Mouse (Mus musculus) embryonic fibroblast, embryonic 13.5 days (primary cell): Measurements from ENCODE around the gene Eml6. TPM values are rescaled to one million over a fixed set of nuclear protein-coding genes. Genes with fewer than 3 reads are reported as not detected.
"Not testable (repeated sequence)": the region's sequence is repeated elsewhere in the genome, so short reads cannot be mapped to it uniquely, and the experiment has no call there.

ENCODE experiments used
- H3K27ac ChIP-seq: 2 replicates; pipeline ENCODE4 v1.5.1; 2012; ENCODE audit warnings: low read length, control low read depth, inconsistent platforms; ENCODE audit not compliant: insufficient read depth
- H3K4me1 ChIP-seq: 2 replicates; pipeline ENCODE4 v1.6.1; 2011; ENCODE audit warnings: low read length; ENCODE audit not compliant: control insufficient read depth, insufficient read depth
- H3K4me3 ChIP-seq: 2 replicates; pipeline ENCODE4 v1.5.1; 2011; ENCODE audit warnings: mild to moderate bottlenecking, control low read depth, low read length; ENCODE audit not compliant: insufficient read depth
- CTCF ChIP-seq: IDR thresholded peaks from 2 replicates; pipeline ENCODE4 v1.5.1; 2011; ENCODE audit warnings: mild to moderate bottlenecking, control low read depth, low read length, moderate library complexity, borderline replicate concordance; ENCODE audit not compliant: insufficient read depth
- POLR2A ChIP-seq: IDR thresholded peaks from 2 replicates; pipeline ENCODE4 v1.6.1; 2011; ENCODE audit warnings: low read depth, mild to moderate bottlenecking, control low read depth, low read length, moderate library complexity
- polyA plus RNA-seq: library from polyadenylated mRNA; stranded (reverse); fragments of >200 nt; gene quantifications from 2 replicates; pipeline ENCODE4 v1.2.4, GENCODE M21; 2011; ENCODE audit warnings: low read depth; ENCODE audit not compliant: missing spikeins, insufficient read length

Eml6 gene
- polyA plus RNA-seq, 1 experiment: 1.3 TPM

- H3K4me1 ChIP-seq: no peaks in the 10 kb centered on the region
- H3K4me3 ChIP-seq: no peak overlapping the region
- TF ChIP-seq CTCF (no peak), POLR2A (no peak)
- no peak overlapping the region for H3K27ac ChIP-seq
Measured at GRCm38 (mm10) chr11:29909330-29909729, 116.5 kb downstream of the Eml6 start.

DNA sequence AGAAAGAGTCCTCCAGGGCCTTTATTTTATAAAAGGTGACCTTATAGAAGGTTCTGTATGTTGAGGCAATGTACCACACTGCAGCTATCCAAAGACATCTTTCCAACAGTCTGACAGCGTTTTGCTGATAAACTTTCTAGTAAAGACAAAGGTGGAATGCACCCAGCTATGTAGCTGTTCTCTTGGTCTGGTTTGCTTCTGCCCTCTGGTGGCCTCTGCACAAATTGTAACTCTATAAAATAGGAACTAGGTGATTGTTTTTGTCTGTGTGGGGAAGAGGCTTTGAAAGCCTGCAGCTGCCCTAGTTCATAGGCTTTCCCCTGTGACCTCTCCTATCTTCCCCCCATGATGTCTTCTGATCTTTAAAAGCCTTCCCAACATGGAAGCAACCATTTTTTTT lies 140.7 kb downstream of the Eml6 start:
- H3K27ac ChIP-seq: no peak overlapping the region
- peaks cover 6% of the 10 kb centered on the region; the same call in 1 of the 2 replicates for H3K4me1 ChIP-seq
- no peak overlapping the region for H3K4me3 ChIP-seq
- TF ChIP-seq CTCF (peak; percentile 27; the same call in 1 of the 2 replicates), POLR2A (no peak)

GRCm38 (mm10) chr11:29884355-29884754 lies 141.5 kb downstream of the Eml6 start:
- peaks cover 6% of the 10 kb centered on the region; the same call in 1 of the 2 replicates for H3K4me1 ChIP-seq
- H3K4me3 ChIP-seq: no peak overlapping the region
- no peak for TF ChIP-seq CTCF
- no peak for TF ChIP-seq POLR2A
- peak overlapping the region; percentile 92 for H3K27ac ChIP-seq

GRCm38 (mm10) chr11:29883024-29883423 lies 142.8 kb downstream of the Eml6 start:
- Histone ChIP-seq H3K27ac (peak overlapping the region; percentile 86), H3K4me3 (no peak overlapping the region), H3K4me1 (peaks cover 9% of the 10 kb centered on the region)
- TF ChIP-seq POLR2A (no peak), CTCF (no peak)

DNA sequence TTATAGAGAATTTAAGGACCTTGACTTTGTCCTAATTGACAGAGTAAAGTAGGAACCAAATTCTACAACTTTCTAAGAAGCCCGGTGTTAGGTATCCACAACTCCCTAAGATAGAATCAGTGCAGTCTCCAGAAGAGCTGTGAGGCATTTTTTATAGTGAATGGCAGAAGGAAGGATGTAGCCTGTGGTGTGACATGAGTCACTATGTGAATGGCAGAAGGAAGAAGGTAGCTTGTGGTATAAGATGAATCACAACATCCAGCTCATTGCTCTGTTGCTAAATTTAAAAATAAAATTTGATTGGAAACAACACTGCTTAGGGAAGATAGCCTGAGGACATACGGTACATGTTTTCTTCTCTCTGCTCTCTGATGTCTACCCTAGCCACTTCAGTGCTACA lies 146.2 kb downstream of the Eml6 start:
- H3K4me3 ChIP-seq: no peak overlapping the region
- peaks cover 9% of the 10 kb centered on the region for H3K4me1 ChIP-seq
- H3K27ac ChIP-seq: peak overlapping the region; percentile 70; the same call in 1 of the 2 replicates
- no peak for TF ChIP-seq POLR2A
- no peak for TF ChIP-seq CTCF

GRCm38 (mm10) chr11:29877981-29878380 lies 147.9 kb downstream of the Eml6 start:
- Histone ChIP-seq H3K27ac (no peak overlapping the region), H3K4me1 (peaks cover 3% of the 10 kb centered on the region), H3K4me3 (no peak overlapping the region)
- TF ChIP-seq POLR2A (no peak), CTCF (no peak)

DNA sequence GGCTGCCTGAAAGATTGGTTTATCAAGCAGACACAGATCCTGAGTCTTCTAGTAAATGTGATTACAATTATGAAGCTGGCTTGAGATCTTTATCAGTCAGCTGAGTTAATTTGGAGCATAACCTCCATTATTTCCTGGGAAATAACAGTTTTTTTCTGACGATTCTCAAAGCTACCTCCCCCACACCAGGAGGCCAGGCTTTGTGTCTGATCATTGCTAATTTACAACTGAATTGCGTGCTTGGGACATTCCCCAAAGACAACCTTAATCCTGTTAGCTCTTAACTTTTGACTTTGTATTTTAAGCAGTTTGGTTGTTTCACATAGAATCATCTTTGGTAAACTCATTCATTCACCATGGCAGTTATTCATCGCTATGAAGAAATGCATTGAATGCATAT lies 148.6 kb downstream of the Eml6 start:
- Histone ChIP-seq H3K27ac (no peak overlapping the region), H3K4me3 (no peak overlapping the region), H3K4me1 (peaks cover 3% of the 10 kb centered on the region)
- no peak for TF ChIP-seq POLR2A
- TF ChIP-seq CTCF: no peak

DNA sequence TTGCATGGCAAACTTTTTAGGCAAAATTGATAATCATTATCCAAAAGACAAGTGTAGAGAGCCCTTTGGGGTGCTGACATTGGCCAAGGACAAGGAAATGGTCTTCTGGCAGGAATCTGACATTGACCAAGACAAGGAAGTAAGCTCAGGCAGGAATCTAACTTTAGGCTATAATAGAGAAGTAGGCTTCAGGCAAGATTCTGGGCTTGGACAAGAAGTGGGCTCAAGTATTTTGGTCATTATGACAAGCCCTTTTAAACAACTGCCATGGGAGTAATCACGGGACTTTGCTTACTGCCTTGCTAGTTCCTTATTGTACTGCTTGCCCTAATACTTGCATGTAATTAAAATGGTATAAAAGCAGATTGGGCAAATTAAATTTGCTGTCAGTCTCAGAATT lies 151.1 kb downstream of the Eml6 start:
- H3K27ac ChIP-seq, H3K4me3 ChIP-seq, H3K4me1 ChIP-seq: not testable (repeated sequence)

GRCm38 (mm10) chr11:29870174-29870573 lies 155.7 kb downstream of the Eml6 start:
- no peak for TF ChIP-seq POLR2A
- no peak for TF ChIP-seq CTCF
- Histone ChIP-seq H3K27ac (no peak overlapping the region), H3K4me1 (peaks cover 2% of the 10 kb centered on the region; the same call in 1 of the 2 replicates), H3K4me3 (no peak overlapping the region)

DNA sequence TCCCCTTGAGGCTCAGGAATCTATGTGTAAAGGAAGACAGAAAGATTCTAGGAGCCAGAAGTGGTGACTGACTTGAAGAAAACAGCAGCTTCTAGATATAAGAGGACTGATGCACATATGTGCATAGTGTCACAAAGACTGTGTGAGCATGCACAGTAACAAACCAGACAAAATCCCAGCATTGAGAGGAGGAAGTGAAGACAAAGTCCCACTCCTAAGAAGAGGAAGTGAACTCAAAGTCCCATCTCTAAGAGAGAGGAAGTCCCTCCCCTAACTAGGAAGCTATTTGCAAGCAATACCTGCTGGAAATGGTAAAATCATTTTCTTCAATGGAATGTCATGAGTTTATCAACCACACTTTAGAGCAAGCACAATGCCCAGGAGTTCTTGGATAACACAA lies 161.6 kb downstream of the Eml6 start:
- H3K27ac ChIP-seq: no peak overlapping the region
- peaks cover 8% of the 10 kb centered on the region for H3K4me1 ChIP-seq
- TF ChIP-seq CTCF: no peak
- no peak for TF ChIP-seq POLR2A
- H3K4me3 ChIP-seq: no peak overlapping the region
